Mouse (Mus musculus): Measurements from ENCODE around the gene Pld4. TPM values are rescaled to one million over a fixed set of nuclear protein-coding genes. Genes with fewer than 3 reads are reported as not detected.
A peak's percentile ranks its signal among the peaks of the same experiment; 100 is the strongest.

Pld4 gene
- polyA plus RNA-seq, 1 experiment from 2014 or later, result 3.5 TPM

GRCm38 (mm10) chr12:112727801-112728200 lies 32.7 kb upstream of the Pld4 start:
- H3K36me3 ChIP-seq, result peaks cover 9% of the 10 kb centered on the region
- 86% methylated on average over 8 of the region's 8 CpGs for WGBS
- DNase-seq (ENCODE audit: low spot score), result no peak

DNA sequence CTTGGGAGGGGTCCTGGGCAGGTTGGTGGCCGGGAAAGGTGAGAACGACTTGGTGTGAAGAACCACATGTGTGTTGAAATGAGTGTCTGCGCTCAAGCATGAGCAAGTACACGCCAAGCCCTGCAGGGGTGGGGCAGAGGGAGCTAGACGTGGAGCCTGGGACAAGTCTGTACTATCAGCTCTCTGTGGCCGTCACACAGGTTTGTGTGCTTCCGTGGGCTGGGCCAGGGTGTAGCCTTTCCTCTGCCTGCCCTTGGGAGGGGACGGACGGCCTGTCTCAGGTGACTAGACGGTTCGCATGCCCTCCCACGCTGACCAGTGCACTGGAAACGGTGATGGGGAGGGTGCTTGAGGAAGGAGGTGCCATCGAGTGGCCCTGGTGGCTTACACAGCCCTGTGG lies 29.6 kb upstream of the Pld4 start:
- peaks cover 25% of the 10 kb centered on the region for H3K36me3 ChIP-seq
- H3K4me3 ChIP-seq, result no peak overlapping the region
- 89% methylated on average over 14 of the region's 14 CpGs for WGBS
- H3K4me1 ChIP-seq, result no peaks in the 10 kb centered on the region; the same call in 1 of the 2 replicates
- no peak overlapping the region for H3K27ac ChIP-seq
- no peaks in the 10 kb centered on the region for H3K27me3 ChIP-seq (ENCODE audit: low read depth, poor library complexity, severe bottlenecking)
- no peaks in the 10 kb centered on the region for H3K9me3 ChIP-seq (replicated peaks)
- no peak for DNase-seq (ENCODE audit: low spot score)

More at GRCm38 (mm10) chr12:112727801-112728200, 32.7 kb upstream of the Pld4 start:
- peaks cover 17% of the 10 kb centered on the region for H3K27me3 ChIP-seq (ENCODE audit: low read depth, poor library complexity, severe bottlenecking)
- no peak overlapping the region for H3K27ac ChIP-seq
- peaks cover 7% of the 10 kb centered on the region for H3K4me1 ChIP-seq
- H3K4me3 ChIP-seq, result no peak overlapping the region
- H3K9me3 ChIP-seq (replicated peaks), result no peaks in the 10 kb centered on the region

DNA sequence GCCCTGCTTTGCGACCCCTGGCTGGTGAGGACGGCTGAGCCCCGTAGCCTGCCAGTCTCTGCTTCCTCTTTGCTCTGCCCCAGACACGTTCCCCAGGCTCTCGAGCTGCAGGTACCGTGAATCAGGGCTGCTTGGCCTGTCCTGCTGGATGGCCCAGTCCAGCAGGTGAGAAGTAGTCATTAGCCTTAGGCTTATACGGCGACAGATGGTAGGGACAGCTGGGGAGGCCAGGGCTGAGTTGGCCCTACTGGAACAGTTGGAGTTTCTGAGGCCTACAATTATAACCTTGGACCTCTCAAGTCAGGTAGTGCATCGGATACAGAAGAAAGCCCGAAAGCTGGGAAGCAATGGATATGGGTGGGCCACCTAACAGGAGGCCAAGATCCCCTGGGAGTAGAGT lies 27.9 kb upstream of the Pld4 start:
- Histone ChIP-seq H3K4me3 (no peak overlapping the region), H3K27ac (no peak overlapping the region), H3K9me3 (replicated peaks) (no peaks in the 10 kb centered on the region), H3K36me3 (peaks cover 42% of the 10 kb centered on the region), H3K27me3 (ENCODE audit: low read depth, poor library complexity, severe bottlenecking) (no peaks in the 10 kb centered on the region), H3K4me1 (no peaks in the 10 kb centered on the region; the same call in 1 of the 2 replicates)
- no peak for DNase-seq (ENCODE audit: low spot score)
- WGBS, result 84% methylated on average over 10 of the region's 10 CpGs

DNA sequence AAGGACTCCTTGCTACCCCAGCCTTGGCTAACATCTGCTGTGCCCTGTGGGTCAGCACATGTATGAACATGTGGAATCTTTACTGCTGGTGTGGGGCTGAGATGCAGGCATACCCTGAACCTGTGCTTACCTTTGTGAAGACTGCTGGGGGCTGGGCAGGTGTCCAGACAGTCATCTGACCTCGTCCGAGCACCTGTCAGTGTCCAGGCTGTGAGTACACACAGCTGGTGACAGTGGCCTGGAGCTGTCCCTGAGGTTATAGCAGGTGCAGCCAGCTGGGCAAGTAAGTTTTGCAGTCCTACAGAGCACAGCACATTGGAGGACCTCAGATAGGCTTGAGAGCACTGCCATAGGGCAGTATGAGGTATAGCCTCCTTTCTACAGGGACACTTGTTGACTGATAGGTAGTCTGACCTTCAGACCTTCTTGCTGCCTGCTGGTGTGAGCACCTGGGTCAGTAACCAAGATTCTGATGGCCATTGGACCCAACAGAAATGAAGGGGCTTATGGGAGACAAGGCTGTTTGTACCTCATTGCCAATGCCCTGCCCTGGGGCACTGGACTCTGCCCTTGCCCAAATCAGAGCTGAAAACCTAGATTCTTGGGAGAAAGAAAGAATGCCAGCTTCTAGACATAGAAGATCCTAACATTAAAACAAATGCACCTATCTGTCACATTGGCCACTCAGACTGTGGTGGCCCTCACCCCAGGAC lies 26.2 kb upstream of the Pld4 start:
- Histone ChIP-seq H3K27ac (no peak overlapping the region), H3K4me1 (no peaks in the 10 kb centered on the region; the same call in 1 of the 2 replicates), H3K9me3 (replicated peaks) (no peaks in the 10 kb centered on the region), H3K27me3 (ENCODE audit: low read depth, poor library complexity, severe bottlenecking) (no peaks in the 10 kb centered on the region), H3K4me3 (no peak overlapping the region), H3K36me3 (peaks cover 59% of the 10 kb centered on the region)
- WGBS, result 83% methylated on average over 2 of the region's 2 CpGs
- DNase-seq (ENCODE audit: low spot score), result no peak

- Histone ChIP-seq H3K4me3 (no peak overlapping the region), H3K27ac (no peak overlapping the region), H3K27me3 (ENCODE audit: low read depth, poor library complexity, severe bottlenecking) (no peaks in the 10 kb centered on the region), H3K4me1 (no peaks in the 10 kb centered on the region; the same call in 1 of the 2 replicates), H3K36me3 (peaks cover 65% of the 10 kb centered on the region), H3K9me3 (replicated peaks) (no peaks in the 10 kb centered on the region)
- WGBS, result 90% methylated on average over 19 of the region's 19 CpGs
- no peak for DNase-seq (ENCODE audit: low spot score)
Measured at GRCm38 (mm10) chr12:112734881-112735655, 25.4 kb upstream of the Pld4 start.

DNA sequence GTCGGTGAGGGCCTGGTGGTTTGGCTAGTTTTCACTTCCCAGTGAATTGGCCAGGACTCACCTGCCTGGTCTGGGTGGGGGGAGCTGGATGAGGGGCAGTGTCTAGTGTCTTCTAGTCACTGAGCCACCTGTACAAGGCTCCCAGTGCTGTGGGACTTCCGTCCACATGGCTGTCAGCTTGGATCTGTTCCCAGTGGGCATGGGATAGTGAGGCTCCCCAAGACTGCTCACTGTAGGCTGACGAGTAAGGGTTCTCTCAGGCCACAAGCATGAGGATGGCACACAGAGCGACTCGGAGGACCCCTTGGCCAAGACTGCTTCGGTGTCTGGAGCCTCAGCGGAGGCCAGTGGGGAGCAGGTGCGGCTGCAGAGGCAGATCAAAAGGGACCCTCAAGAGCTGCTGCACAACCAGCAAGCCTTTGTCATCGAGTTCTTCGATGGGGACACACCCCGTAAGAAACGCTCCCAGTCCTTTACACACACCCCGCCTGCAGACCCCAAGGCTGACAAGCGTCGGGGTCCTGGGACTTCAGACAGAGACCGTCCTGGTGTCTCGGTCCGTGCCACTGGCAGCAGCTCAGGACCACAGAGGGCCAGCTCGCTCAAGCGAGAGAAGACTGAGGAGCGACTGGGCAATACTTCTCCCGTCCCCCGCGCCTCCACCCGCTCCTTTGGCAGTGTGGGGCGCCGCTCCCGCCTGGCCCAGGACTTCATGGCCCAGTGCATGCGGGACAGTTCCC lies 24.4 kb upstream of the Pld4 start:
- Histone ChIP-seq H3K27me3 (ENCODE audit: low read depth, poor library complexity, severe bottlenecking) (no peaks in the 10 kb centered on the region), H3K36me3 (peaks cover 70% of the 10 kb centered on the region), H3K4me3 (no peak overlapping the region), H3K4me1 (peaks cover 3% of the 10 kb centered on the region; the same call in 1 of the 2 replicates), H3K9me3 (replicated peaks) (no peaks in the 10 kb centered on the region), H3K27ac (no peak overlapping the region)
- 89% methylated on average over 29 of the region's 29 CpGs for WGBS
- DNase-seq (ENCODE audit: low spot score), result no peak

- H3K36me3 ChIP-seq, result peaks cover 70% of the 10 kb centered on the region
- H3K9me3 ChIP-seq (replicated peaks), result no peaks in the 10 kb centered on the region
- no peak overlapping the region for H3K27ac ChIP-seq
- peaks cover 3% of the 10 kb centered on the region; the same call in 1 of the 2 replicates for H3K4me1 ChIP-seq
- WGBS, result 85% methylated on average over 10 of the region's 10 CpGs
- no peak for DNase-seq (ENCODE audit: low spot score)
- no peaks in the 10 kb centered on the region for H3K27me3 ChIP-seq (ENCODE audit: low read depth, poor library complexity, severe bottlenecking)
- H3K4me3 ChIP-seq, result no peak overlapping the region
Measured at GRCm38 (mm10) chr12:112736636-112736925, 23.9 kb upstream of the Pld4 start.

DNA sequence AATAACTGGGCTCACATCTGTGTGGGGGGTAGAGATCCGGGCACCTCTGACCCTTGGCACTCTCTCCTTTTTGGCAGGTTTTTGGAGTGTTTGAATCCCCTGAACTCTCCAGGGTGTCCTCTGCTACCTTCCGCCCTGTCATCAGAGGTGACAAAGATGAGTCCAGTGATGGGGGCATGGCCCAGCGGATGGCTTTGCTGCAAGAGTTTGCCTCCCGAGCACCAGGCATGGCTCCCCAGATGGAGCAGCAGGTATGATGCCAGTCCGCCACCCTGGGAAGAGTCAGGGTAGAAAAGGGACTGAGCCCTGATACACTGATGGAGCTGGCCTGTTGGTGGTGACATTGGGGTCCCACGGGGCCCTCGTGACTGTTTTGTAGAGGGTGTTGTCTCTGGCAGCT lies 23.4 kb upstream of the Pld4 start:
- WGBS, result 91% methylated on average over 7 of the region's 7 CpGs
- Histone ChIP-seq H3K4me3 (no peak overlapping the region), H3K27ac (no peak overlapping the region), H3K36me3 (peaks cover 70% of the 10 kb centered on the region), H3K27me3 (ENCODE audit: low read depth, poor library complexity, severe bottlenecking) (no peaks in the 10 kb centered on the region), H3K4me1 (peaks cover 3% of the 10 kb centered on the region; the same call in 1 of the 2 replicates), H3K9me3 (replicated peaks) (no peaks in the 10 kb centered on the region)
- DNase-seq (ENCODE audit: low spot score), result no peak

DNA sequence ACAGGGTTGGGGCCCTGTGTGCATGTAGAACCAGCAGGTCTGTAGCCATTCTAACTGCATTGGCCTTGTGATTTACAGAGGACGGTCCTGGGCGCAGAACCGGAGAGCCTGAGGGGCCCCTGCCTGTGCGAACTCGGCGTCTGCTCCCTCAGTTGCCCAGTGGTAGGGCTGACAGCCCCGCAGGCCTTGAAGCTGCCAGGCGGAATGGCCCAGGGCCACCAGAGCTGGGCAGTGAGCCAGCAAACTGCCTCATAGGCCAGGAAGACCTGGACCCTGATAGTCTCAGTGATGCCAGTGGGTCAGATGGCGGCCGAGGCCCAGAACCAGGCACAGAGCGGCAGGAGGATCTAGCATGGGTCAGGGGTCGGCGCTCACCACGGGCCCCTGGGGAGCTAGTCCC lies 22.7 kb upstream of the Pld4 start:
- DNase-seq (ENCODE audit: low spot score), result no peak
- H3K4me3 ChIP-seq, result no peak overlapping the region
- WGBS, result 96% methylated on average over 14 of the region's 14 CpGs
- no peaks in the 10 kb centered on the region for H3K27me3 ChIP-seq (ENCODE audit: low read depth, poor library complexity, severe bottlenecking)
- H3K4me1 ChIP-seq, result peaks cover 6% of the 10 kb centered on the region; the same call in 1 of the 2 replicates
- H3K27ac ChIP-seq, result no peak overlapping the region
- peaks cover 65% of the 10 kb centered on the region for H3K36me3 ChIP-seq
- H3K9me3 ChIP-seq (replicated peaks), result no peaks in the 10 kb centered on the region

DNA sequence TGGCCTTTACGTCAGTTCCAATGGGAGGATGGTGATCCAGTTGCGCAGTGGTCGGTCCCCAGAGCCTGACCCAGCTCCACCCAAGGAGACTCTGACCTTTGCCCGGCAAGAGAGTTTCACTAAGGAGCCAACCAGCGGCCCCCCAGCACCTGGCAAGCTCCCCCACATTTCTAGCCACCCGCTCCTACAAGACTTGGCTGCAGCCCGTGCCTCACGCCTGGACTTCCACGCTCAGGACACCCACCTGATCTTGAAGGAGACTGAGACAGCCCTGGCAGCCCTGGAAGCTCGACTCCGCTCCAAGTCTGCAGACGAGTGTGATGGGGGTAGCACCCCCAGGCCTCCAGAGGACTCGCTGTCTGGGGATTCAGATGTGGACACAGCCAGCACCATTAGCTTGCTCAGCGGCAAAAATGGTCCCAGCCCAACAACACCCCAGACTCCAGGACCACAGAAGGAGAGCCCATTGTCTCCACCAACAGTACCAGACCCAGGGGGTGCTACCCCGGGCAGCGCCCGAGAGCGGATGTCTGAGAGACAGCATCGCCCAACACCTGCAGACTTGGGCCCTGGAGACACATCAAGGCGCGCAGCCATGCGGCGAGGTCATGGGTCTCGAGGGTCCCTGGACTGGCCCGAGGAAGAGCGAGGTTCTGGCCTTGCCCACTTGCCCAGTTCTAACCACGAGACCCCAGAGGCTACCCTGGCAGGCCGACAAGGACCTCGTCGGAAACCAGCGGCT lies 22.0 kb upstream of the Pld4 start:
- Histone ChIP-seq H3K36me3 (peaks cover 60% of the 10 kb centered on the region), H3K4me1 (peaks cover 13% of the 10 kb centered on the region; the same call in 1 of the 2 replicates), H3K27ac (no peak overlapping the region), H3K27me3 (ENCODE audit: low read depth, poor library complexity, severe bottlenecking) (no peaks in the 10 kb centered on the region), H3K4me3 (no peak overlapping the region), H3K9me3 (replicated peaks) (no peaks in the 10 kb centered on the region)
- WGBS, result 92% methylated on average over 31 of the region's 31 CpGs
- DNase-seq (ENCODE audit: low spot score), result no peak

- Histone ChIP-seq H3K9me3 (replicated peaks) (no peaks in the 10 kb centered on the region), H3K27me3 (ENCODE audit: low read depth, poor library complexity, severe bottlenecking) (no peaks in the 10 kb centered on the region), H3K4me1 (peaks cover 14% of the 10 kb centered on the region; the same call in 1 of the 2 replicates), H3K36me3 (peaks cover 58% of the 10 kb centered on the region), H3K4me3 (no peak overlapping the region), H3K27ac (no peak overlapping the region)
- no peak for DNase-seq (ENCODE audit: low spot score)
- WGBS, result 95% methylated on average over 24 of the region's 24 CpGs
Measured at GRCm38 (mm10) chr12:112739023-112739568, 21.4 kb upstream of the Pld4 start.

- Histone ChIP-seq H3K27ac (peak overlapping the region; percentile 46), H3K27me3 (ENCODE audit: low read depth, poor library complexity, severe bottlenecking) (no peaks in the 10 kb centered on the region), H3K9me3 (replicated peaks) (no peaks in the 10 kb centered on the region), H3K4me3 (no peak overlapping the region), H3K4me1 (peaks cover 32% of the 10 kb centered on the region), H3K36me3 (peaks cover 46% of the 10 kb centered on the region)
- no peak for DNase-seq (ENCODE audit: low spot score)
- WGBS, result 63% methylated on average over 6 of the region's 6 CpGs
Measured at GRCm38 (mm10) chr12:112742768-112743167, 17.7 kb upstream of the Pld4 start.

Data from limb, embryonic 10.5 days (tissue).